Mouse (Mus musculus) liver, adult 2 months (tissue): ENCODE data around the gene Hist1h2ab.

Experiments
- CTCF ChIP-seq: fragments of 200-500 bp; IDR thresholded peaks from 2 replicates; pipeline ENCODE4 v1.5.1; 2011; ENCODE audit warnings: low read depth, low read length, control low read depth
- POLR2A ChIP-seq: fragments of 200-500 bp; IDR thresholded peaks from 2 replicates; pipeline ENCODE4 v1.6.1; 2011; ENCODE audit warnings: low read length, control low read depth; ENCODE audit not compliant: insufficient read depth; ENCODE audit errors: extremely low read depth

DNA sequence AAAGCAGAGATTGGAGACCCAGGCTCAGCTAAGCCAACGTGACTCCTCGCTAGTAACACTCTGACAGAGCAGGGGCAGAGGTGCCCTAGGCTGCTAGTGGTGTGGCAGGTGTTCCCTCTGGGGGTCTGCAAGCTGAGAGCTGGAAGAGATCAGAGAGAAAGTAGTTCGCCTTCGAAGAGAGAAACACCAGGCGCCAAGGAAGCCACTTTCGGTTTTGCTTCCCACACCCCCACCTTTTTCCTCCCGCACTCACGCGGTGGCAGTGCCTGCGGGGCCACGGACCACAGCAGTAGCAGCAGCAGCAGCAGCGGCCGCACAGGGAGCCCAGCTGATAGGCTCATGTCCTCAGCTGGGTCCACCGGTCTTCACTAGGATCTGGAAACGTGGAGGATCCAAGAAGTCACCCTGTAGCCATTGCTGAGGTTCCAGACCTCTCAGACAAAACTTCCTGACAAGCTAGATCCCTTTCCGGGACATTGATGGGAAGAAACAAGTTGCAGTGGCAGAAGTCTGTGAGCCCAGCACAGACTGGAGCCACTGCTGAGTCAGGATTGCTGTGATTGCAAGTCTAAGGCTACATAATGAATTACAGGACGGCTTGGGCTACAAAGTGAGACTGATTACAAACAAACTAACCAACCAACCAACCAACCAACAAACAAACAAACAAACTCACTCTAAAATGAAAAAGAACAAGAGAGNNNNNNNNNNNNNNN, 40.4 kb upstream of the Hist1h2ab start, which contains the start of gene Hfe:
- TF ChIP-seq CTCF (no peak), POLR2A (peak; percentile 53; the same call in 1 of the 2 replicates)
